Mouse (Mus musculus) olfactory bulb, adult 2 months (tissue): ENCODE results near the gene Zbtb38. TPM values are rescaled to one million over a fixed set of nuclear protein-coding genes. Genes with fewer than 3 reads are reported as not detected.
A peak's percentile ranks its signal among the peaks of the same experiment; 100 is the strongest.

ENCODE experiments used
- H3K27ac ChIP-seq: fragments of 200-500 bp; 2 replicates; pipeline ENCODE4 v1.5.1; 2012; ENCODE audit warnings: low read depth, low read length; ENCODE audit not compliant: insufficient read depth
- H3K4me1 ChIP-seq: fragments of 200-500 bp; 2 replicates; pipeline ENCODE4 v1.6.1; 2012; ENCODE audit warnings: low read length; ENCODE audit not compliant: control insufficient read depth, insufficient read depth
- H3K4me3 ChIP-seq: fragments of 200-500 bp; 2 replicates; pipeline ENCODE4 v1.5.1; 2012; ENCODE audit warnings: mild to moderate bottlenecking, low read depth, low read length, moderate library complexity; ENCODE audit not compliant: insufficient read depth
- CTCF ChIP-seq: fragments of 200-500 bp; IDR thresholded peaks from 2 replicates; pipeline ENCODE4 v1.5.1; 2012; ENCODE audit warnings: low read depth, mild to moderate bottlenecking, low read length, moderate library complexity; ENCODE audit not compliant: insufficient read depth
- POLR2A ChIP-seq: fragments of 200-500 bp; IDR thresholded peaks from 2 replicates; pipeline ENCODE4 v1.6.1; 2012; ENCODE audit warnings: mild to moderate bottlenecking, low read depth, low read length, moderate library complexity; ENCODE audit not compliant: insufficient read depth
- WGBS: fragments of 180-500 bp; shearing (Covaris S2); methylation state at CpG from one replicate; pipeline ENCODE4 v1.1.7; 2018; 5-methylcytosine and 5-hydroxymethylcytosine counted together
- polyA plus RNA-seq: library from polyadenylated mRNA; stranded (reverse); fragments of >200 nt; gene quantifications from 2 replicates; pipeline ENCODE4 v1.2.4, GENCODE M21; 2012; ENCODE audit warnings: low replicate concordance; ENCODE audit not compliant: missing spikeins, insufficient read depth, insufficient read length

Gene Zbtb38
- polyA plus RNA-seq, 1 experiment: 74.3 TPM

GRCm38 (mm10) chr9:96765410-96765809, 12.8 kb upstream of the Zbtb38 start:
- Histone ChIP-seq H3K4me3 (no peak overlapping the region), H3K27ac (no peak overlapping the region), H3K4me1 (no peaks in the 10 kb centered on the region)
- 64% methylated on average over 5 of the region's 5 CpGs for WGBS
- TF ChIP-seq CTCF (no peak), POLR2A (no peak)

- TF ChIP-seq CTCF (no peak), POLR2A (no peak)
- Histone ChIP-seq H3K27ac (no peak overlapping the region), H3K4me3 (no peak overlapping the region), H3K4me1 (no peaks in the 10 kb centered on the region)
- WGBS: 87% methylated on average over 9 of the region's 9 CpGs
Observed at GRCm38 (mm10) chr9:96763847-96764631, 11.4 kb upstream of the Zbtb38 start.

- no peak for TF ChIP-seq CTCF
- no peak for TF ChIP-seq POLR2A
- Histone ChIP-seq H3K4me1 (no peaks in the 10 kb centered on the region), H3K27ac (no peak overlapping the region), H3K4me3 (no peak overlapping the region)
- 97% methylated on average over 3 of the region's 3 CpGs for WGBS
Observed at GRCm38 (mm10) chr9:96763025-96763424, 10.4 kb upstream of the Zbtb38 start.

- WGBS: 6% methylated on average over 22 of the region's 22 CpGs
- no peaks in the 10 kb centered on the region for H3K4me1 ChIP-seq
- peak; percentile 86 for TF ChIP-seq CTCF
- no peak for TF ChIP-seq POLR2A
- peak overlapping the region; percentile 41 for H3K4me3 ChIP-seq
- peak overlapping the region; percentile 89 for H3K27ac ChIP-seq
Observed at GRCm38 (mm10) chr9:96758749-96759597, 6.3 kb upstream of the Zbtb38 start.

GRCm38 (mm10) chr9:96756638-96757435, 4.2 kb upstream of the Zbtb38 start:
- 88% methylated on average over 9 of the region's 9 CpGs for WGBS
- Histone ChIP-seq H3K4me3 (no peak overlapping the region), H3K27ac (no peak overlapping the region), H3K4me1 (0 out of 2 replicates have a peak, but pooled peaks cover 3% of the 10 kb centered on the region)
- TF ChIP-seq CTCF (no peak), POLR2A (no peak)

GRCm38 (mm10) chr9:96755761-96756160, 3.1 kb upstream of the Zbtb38 start:
- TF ChIP-seq CTCF (no peak), POLR2A (no peak)
- Histone ChIP-seq H3K27ac (no peak overlapping the region), H3K4me3 (no peak overlapping the region), H3K4me1 (0 out of 2 replicates have a peak, but pooled peaks cover 3% of the 10 kb centered on the region)
- WGBS: 77% methylated on average over 11 of the region's 11 CpGs

GRCm38 (mm10) chr9:96754625-96754969, 2.0 kb upstream of the Zbtb38 start:
- H3K4me1 ChIP-seq: 0 out of 2 replicates have a peak, but pooled peaks cover 3% of the 10 kb centered on the region
- no peak overlapping the region for H3K4me3 ChIP-seq
- TF ChIP-seq POLR2A (no peak), CTCF (no peak)
- 58% methylated on average over 1 of the region's 1 CpGs for WGBS
- no peak overlapping the region for H3K27ac ChIP-seq

- Histone ChIP-seq H3K4me3 (no peak overlapping the region), H3K27ac (no peak overlapping the region), H3K4me1 (0 out of 2 replicates have a peak, but pooled peaks cover 3% of the 10 kb centered on the region)
- WGBS: 82% methylated on average over 11 of the region's 11 CpGs
- no peak for TF ChIP-seq POLR2A
- no peak for TF ChIP-seq CTCF
Observed at GRCm38 (mm10) chr9:96753921-96754624, 1.4 kb upstream of the Zbtb38 start.
